Mouse (Mus musculus): Measurements from ENCODE around the gene Ppid. TPM values are rescaled to one million over a fixed set of nuclear protein-coding genes. Genes with fewer than 3 reads are reported as not detected.
A peak's percentile ranks its signal among the peaks of the same experiment; 100 is the strongest.

Gene Ppid
- polyA plus RNA-seq, 1 experiment from 2014 or later, result 85.6 TPM

GRCm38 (mm10) chr3:79629416-79629730, 38.2 kb downstream of the Ppid start, which contains the start of gene Etfdh:
TSS of gene Etfdh (minus strand) at chr3:79629500.
- DNase-seq (ENCODE audit: low spot score), result peak; percentile 79
- Histone ChIP-seq H3K4me1 (replicated peaks; ENCODE audit: insufficient read depth, low read length) (0 out of 2 replicates have a peak, but pooled peaks cover 4% of the 10 kb centered on the region), H3K9me3 (replicated peaks; ENCODE audit: low read length) (no peaks in the 10 kb centered on the region), H3K27me3 (ENCODE audit: insufficient read depth, low read length) (no peaks in the 10 kb centered on the region), H3K27ac (peak within 1 kb of the TSS; percentile 77), H3K4me3 (replicated peaks; ENCODE audit: low read depth, low read length) (peak within 1 kb of the TSS; percentile 73), H3K9ac (ENCODE audit: low read depth, low read length) (peak within 1 kb of the TSS; percentile 74), H3K36me3 (ENCODE audit: insufficient read depth, low read length) (peaks cover 16% of the 10 kb centered on the region; the same call in 1 of the 2 replicates), H3K4me2 (ENCODE audit: low read length) (peak within 1 kb of the TSS; percentile 72)
- WGBS, result under 1% methylated on average over 11 of the region's 11 CpGs
- ATAC-seq (replicated peaks; ENCODE audit: low FRiP score, low read depth), result peak; percentile 43
- TF ChIP-seq CTCF (IDR thresholded peaks at IDR 0.05; ENCODE audit: low read depth), result no peak

- no peak overlapping the region for H3K27ac ChIP-seq
- no peak overlapping the region for H3K4me2 ChIP-seq (ENCODE audit: low read length)
- ATAC-seq (replicated peaks; ENCODE audit: low FRiP score, low read depth) (no peak), DNase-seq (ENCODE audit: low spot score) (no peak)
- H3K4me1 ChIP-seq (replicated peaks; ENCODE audit: insufficient read depth, low read length), result no peaks in the 10 kb centered on the region
- H3K4me3 ChIP-seq (replicated peaks; ENCODE audit: low read depth, low read length), result no peak overlapping the region
- no peaks in the 10 kb centered on the region for H3K9me3 ChIP-seq (replicated peaks; ENCODE audit: low read length)
- no peak overlapping the region for H3K9ac ChIP-seq (ENCODE audit: low read depth, low read length)
- 89% methylated on average over 6 of the region's 6 CpGs for WGBS
- TF ChIP-seq CTCF (IDR thresholded peaks at IDR 0.05; ENCODE audit: low read depth), result no peak
- no peaks in the 10 kb centered on the region for H3K36me3 ChIP-seq (ENCODE audit: insufficient read depth, low read length)
- H3K27me3 ChIP-seq (ENCODE audit: insufficient read depth, low read length), result no peaks in the 10 kb centered on the region
Measured at GRCm38 (mm10) chr3:79652129-79652528, 61.0 kb downstream of the Ppid start.

Other genes with a start within 250 kb of the Ppid start
- 4.3 and 4.4 TPM in 2 replicates for gene Fnip2, start 23.5 kb upstream of the Ppid start, polyA plus RNA-seq (2015; fragmentation: Nextera tagmentation; extraction: Ambion mirVana)
- gene 4930579G24Rik, start 37.7 kb downstream of the Ppid start, polyA plus RNA-seq (2015; fragmentation: Nextera tagmentation; extraction: Ambion mirVana), result 13.2 and 18.6 TPM in 2 replicates
- 97.0 and 103 TPM in 2 replicates for gene Etfdh, start 38.2 kb downstream of the Ppid start, polyA plus RNA-seq (2015; fragmentation: Nextera tagmentation; extraction: Ambion mirVana)
- not detected in 2 replicates for gene Rxfp1, start 146.5 kb downstream of the Ppid start, polyA plus RNA-seq (2015; fragmentation: Nextera tagmentation; extraction: Ambion mirVana)